ENCODE assay signal across 27 mouse cellular contexts in the genomic region with DNA sequence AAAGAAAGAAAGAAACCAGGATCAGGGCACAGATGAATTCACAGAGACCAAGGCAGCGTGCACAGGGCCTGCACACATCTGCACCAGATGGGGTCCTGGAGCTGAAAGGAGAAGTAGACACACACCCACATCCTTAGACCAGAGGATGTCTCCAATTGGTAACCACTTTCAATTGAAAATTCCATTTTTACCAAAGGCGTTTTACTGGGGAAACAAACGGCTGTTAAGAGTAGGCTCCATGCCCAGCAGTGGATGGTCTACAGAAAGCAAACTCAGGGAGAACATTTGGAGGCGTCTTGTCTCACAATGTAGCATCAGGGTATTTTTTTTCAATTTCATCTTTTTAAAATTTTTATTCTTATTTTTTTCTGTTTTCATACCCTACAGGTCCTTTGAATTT.
"Had no signal": no experiment of that assay in that cellular context is flagged by ENCODE, and none has a peak within 500 bp of the region (broad histone marks: within the 10 kb centered on the region; RNA-seq: fewer than 3 reads in every experiment).

No protein-coding gene starts in this region.

- H3K4me1 ChIP-seq: kidney, embryonic 15.5 days; limb, embryonic 10.5 days; limb, embryonic 13.5 days; liver, embryonic 12.5 days; liver, embryonic 15.5 days; megakaryocyte, embryonic 14.5 days; midbrain, embryonic 10.5 days; midbrain, embryonic 13.5 days; neural tube, embryonic 13.5 days had no signal

- H3K27ac ChIP-seq: intestine, embryonic 15.5 days; kidney, embryonic 15.5 days; left cerebral cortex, adult 2 months; limb, embryonic 10.5 days; limb, embryonic 13.5 days; liver, embryonic 12.5 days; liver, embryonic 15.5 days; lung, embryonic 15.5 days; midbrain, embryonic 10.5 days; midbrain, embryonic 13.5 days; neural tube, embryonic 13.5 days; stomach, postnatal 0 days had no signal

- H3K36me3 ChIP-seq: intestine, embryonic 15.5 days; kidney, embryonic 15.5 days; limb, embryonic 10.5 days; limb, embryonic 13.5 days; liver, embryonic 12.5 days; liver, embryonic 15.5 days; lung, embryonic 15.5 days; midbrain, embryonic 10.5 days; midbrain, embryonic 13.5 days; neural tube, embryonic 13.5 days had no signal

- H3K9ac ChIP-seq: intestine, embryonic 15.5 days; kidney, embryonic 15.5 days; limb, embryonic 13.5 days; liver, embryonic 12.5 days; liver, embryonic 15.5 days; lung, embryonic 15.5 days; midbrain, embryonic 13.5 days; neural tube, embryonic 13.5 days had no signal

- DNase-seq: kidney, adult 11 months; kidney, adult 8-10 months; kidney, postnatal 10 days; kidney, postnatal 36 days; layer of hippocampus, postnatal 36 days; liver; lung, adult 18-20 months; lung, postnatal 10 days; lung, postnatal 36 days; retina, postnatal 1 day; right cerebral cortex, postnatal 14 days; thymus, adult 18-20 months; thymus, postnatal 36 days had no signal

- H3K4me3 ChIP-seq: intestine, embryonic 15.5 days; kidney, embryonic 15.5 days; left cerebral cortex, adult 2 months; limb, embryonic 10.5 days; limb, embryonic 13.5 days; liver, embryonic 12.5 days; liver, embryonic 15.5 days; lung, embryonic 15.5 days; megakaryocyte, embryonic 14.5 days; midbrain, embryonic 10.5 days; midbrain, embryonic 13.5 days; myocyte; neural tube, embryonic 13.5 days had no signal

- H3K9me3 ChIP-seq: intestine, embryonic 15.5 days; kidney, embryonic 15.5 days; limb, embryonic 10.5 days; limb, embryonic 13.5 days; liver, embryonic 12.5 days; liver, embryonic 15.5 days; lung, embryonic 15.5 days; megakaryocyte, embryonic 14.5 days; midbrain, embryonic 10.5 days; midbrain, embryonic 13.5 days; neural tube, embryonic 13.5 days had no signal

- H3K4me2 ChIP-seq: intestine, embryonic 15.5 days; kidney, embryonic 15.5 days; limb, embryonic 13.5 days; liver, embryonic 12.5 days; liver, embryonic 15.5 days; lung, embryonic 15.5 days; midbrain, embryonic 13.5 days; neural tube, embryonic 13.5 days had no signal

- H3K27me3 ChIP-seq: intestine, embryonic 15.5 days; kidney, embryonic 15.5 days; liver, embryonic 12.5 days; liver, embryonic 15.5 days; lung, embryonic 15.5 days; megakaryocyte, embryonic 14.5 days; midbrain, embryonic 13.5 days; neural tube, embryonic 13.5 days had no signal
